Mouse (Mus musculus): ENCODE measurements around the gene Pnpla7. TPM values are rescaled to one million over a fixed set of nuclear protein-coding genes. Genes with fewer than 3 reads are reported as not detected.

Gene Pnpla7
- polyA plus RNA-seq, 1 experiment from 2014 or later, result 4.5 TPM

- Histone ChIP-seq H3K4me1 (peaks cover 22% of the 10 kb centered on the region), H3K4me3 (peak overlapping the region; percentile 83), H3K4me2 (peak overlapping the region; percentile 88), H3K27ac (peak overlapping the region; percentile 72; the same call in 1 of the 2 replicates), H3K27me3 (replicated peaks) (no peaks in the 10 kb centered on the region), H3K36me3 (replicated peaks) (peaks cover 17% of the 10 kb centered on the region), H3K9ac (peak overlapping the region; percentile 89), H3K9me3 (no peaks in the 10 kb centered on the region)
- peak; percentile 10; the same call in 1 of the 2 replicates for ATAC-seq (replicated peaks)
- WGBS, result 87% methylated on average over 21 of the region's 21 CpGs
Observed at GRCm38 (mm10) chr2:25055409-25056155, 79.7 kb downstream of the Pnpla7 start.

- no peak overlapping the region for H3K4me3 ChIP-seq
- no peaks in the 10 kb centered on the region for H3K27me3 ChIP-seq (replicated peaks)
- ATAC-seq (replicated peaks), result no peak
- no peak overlapping the region for H3K27ac ChIP-seq
- peaks cover 17% of the 10 kb centered on the region for H3K36me3 ChIP-seq (replicated peaks)
- no peaks in the 10 kb centered on the region for H3K9me3 ChIP-seq
- peaks cover 21% of the 10 kb centered on the region for H3K4me1 ChIP-seq
- H3K4me2 ChIP-seq, result no peak overlapping the region
- 90% methylated on average over 7 of the region's 7 CpGs for WGBS
- no peak overlapping the region for H3K9ac ChIP-seq
Observed at GRCm38 (mm10) chr2:25058926-25059325, 83.1 kb downstream of the Pnpla7 start.

GRCm38 (mm10) chr2:25063523-25063922 is 87.7 kb downstream of the Pnpla7 start:
- Histone ChIP-seq H3K27ac (no peak overlapping the region), H3K27me3 (replicated peaks) (no peaks in the 10 kb centered on the region), H3K9me3 (no peaks in the 10 kb centered on the region), H3K4me3 (no peak overlapping the region), H3K4me2 (no peak overlapping the region), H3K4me1 (no peaks in the 10 kb centered on the region), H3K9ac (no peak overlapping the region), H3K36me3 (replicated peaks) (peaks cover 14% of the 10 kb centered on the region)
- ATAC-seq (replicated peaks), result no peak
- WGBS, result 97% methylated on average over 5 of the region's 5 CpGs

- H3K4me1 ChIP-seq, result no peaks in the 10 kb centered on the region
- no peak overlapping the region for H3K4me2 ChIP-seq
- no peak overlapping the region for H3K4me3 ChIP-seq
- H3K9me3 ChIP-seq, result no peaks in the 10 kb centered on the region
- no peak for ATAC-seq (replicated peaks)
- 97% methylated on average over 1 of the region's 1 CpGs for WGBS
- H3K36me3 ChIP-seq (replicated peaks), result peaks cover 12% of the 10 kb centered on the region
- no peak overlapping the region for H3K9ac ChIP-seq
- no peaks in the 10 kb centered on the region for H3K27me3 ChIP-seq (replicated peaks)
- no peak overlapping the region for H3K27ac ChIP-seq
Observed at GRCm38 (mm10) chr2:25064285-25064684, 88.5 kb downstream of the Pnpla7 start.

GRCm38 (mm10) chr2:25065537-25065936 is 89.7 kb downstream of the Pnpla7 start:
- no peaks in the 10 kb centered on the region for H3K9me3 ChIP-seq
- no peak for ATAC-seq (replicated peaks)
- H3K4me1 ChIP-seq, result no peaks in the 10 kb centered on the region
- no peak overlapping the region for H3K4me3 ChIP-seq
- H3K27ac ChIP-seq, result no peak overlapping the region
- no peak overlapping the region for H3K9ac ChIP-seq
- no peaks in the 10 kb centered on the region for H3K27me3 ChIP-seq (replicated peaks)
- peaks cover under 1% of the 10 kb centered on the region; the same call in 1 of the 2 replicates for H3K36me3 ChIP-seq (replicated peaks)
- no peak overlapping the region for H3K4me2 ChIP-seq

- H3K27me3 ChIP-seq (replicated peaks), result no peaks in the 10 kb centered on the region
- no peak overlapping the region for H3K9ac ChIP-seq
- no peak overlapping the region for H3K27ac ChIP-seq
- no peak overlapping the region for H3K4me2 ChIP-seq
- ATAC-seq (replicated peaks), result no peak
- H3K9me3 ChIP-seq, result no peaks in the 10 kb centered on the region
- 85% methylated on average over 4 of the region's 4 CpGs for WGBS
- H3K36me3 ChIP-seq (replicated peaks), result no peaks in the 10 kb centered on the region
- no peaks in the 10 kb centered on the region for H3K4me1 ChIP-seq
- H3K4me3 ChIP-seq, result no peak overlapping the region
Observed at GRCm38 (mm10) chr2:25066552-25066951, 90.7 kb downstream of the Pnpla7 start.

- Histone ChIP-seq H3K36me3 (replicated peaks) (no peaks in the 10 kb centered on the region), H3K27me3 (replicated peaks) (no peaks in the 10 kb centered on the region), H3K9me3 (no peaks in the 10 kb centered on the region), H3K4me2 (no peak overlapping the region), H3K4me3 (no peak overlapping the region), H3K9ac (no peak overlapping the region), H3K4me1 (no peaks in the 10 kb centered on the region), H3K27ac (no peak overlapping the region)
- ATAC-seq (replicated peaks), result no peak
- 73% methylated on average over 4 of the region's 4 CpGs for WGBS
Observed at GRCm38 (mm10) chr2:25069537-25069936, 93.7 kb downstream of the Pnpla7 start.

- Histone ChIP-seq H3K4me3 (no peak overlapping the region), H3K36me3 (replicated peaks) (no peaks in the 10 kb centered on the region), H3K27me3 (replicated peaks) (no peaks in the 10 kb centered on the region), H3K4me1 (no peaks in the 10 kb centered on the region), H3K27ac (no peak overlapping the region), H3K9ac (no peak overlapping the region), H3K4me2 (no peak overlapping the region), H3K9me3 (no peaks in the 10 kb centered on the region)
- 94% methylated on average over 4 of the region's 4 CpGs for WGBS
- no peak for ATAC-seq (replicated peaks)
Observed at GRCm38 (mm10) chr2:25072398-25072797, 96.6 kb downstream of the Pnpla7 start.

GRCm38 (mm10) chr2:25075506-25075905 is 99.7 kb downstream of the Pnpla7 start:
- no peaks in the 10 kb centered on the region for H3K4me1 ChIP-seq
- H3K4me3 ChIP-seq, result no peak overlapping the region
- no peak overlapping the region for H3K4me2 ChIP-seq
- no peak overlapping the region for H3K27ac ChIP-seq
- H3K9me3 ChIP-seq, result no peaks in the 10 kb centered on the region
- 64% methylated on average over 4 of the region's 4 CpGs for WGBS
- H3K27me3 ChIP-seq (replicated peaks), result no peaks in the 10 kb centered on the region
- no peak for ATAC-seq (replicated peaks)
- no peak overlapping the region for H3K9ac ChIP-seq
- H3K36me3 ChIP-seq (replicated peaks), result no peaks in the 10 kb centered on the region

GRCm38 (mm10) chr2:25078967-25079366 is 103.1 kb downstream of the Pnpla7 start:
- no peaks in the 10 kb centered on the region for H3K9me3 ChIP-seq
- no peaks in the 10 kb centered on the region for H3K36me3 ChIP-seq (replicated peaks)
- H3K9ac ChIP-seq, result no peak overlapping the region
- H3K4me1 ChIP-seq, result no peaks in the 10 kb centered on the region
- WGBS, result 86% methylated on average over 1 of the region's 1 CpGs
- no peak overlapping the region for H3K4me2 ChIP-seq
- no peak for ATAC-seq (replicated peaks)
- no peak overlapping the region for H3K4me3 ChIP-seq
- no peaks in the 10 kb centered on the region for H3K27me3 ChIP-seq (replicated peaks)
- no peak overlapping the region for H3K27ac ChIP-seq

GRCm38 (mm10) chr2:25080076-25080475 is 104.2 kb downstream of the Pnpla7 start, which contains the start of gene Entpd8:
Gene Entpd8, plus strand, starts transcription at chr2:25080304.
- H3K27me3 ChIP-seq (replicated peaks), result no peaks in the 10 kb centered on the region
- H3K4me1 ChIP-seq, result no peaks in the 10 kb centered on the region
- H3K27ac ChIP-seq, result no peak within 1 kb of the TSS
- no peak for ATAC-seq (replicated peaks)
- H3K9me3 ChIP-seq, result no peaks in the 10 kb centered on the region
- no peak within 1 kb of the TSS for H3K4me3 ChIP-seq
- WGBS, result 65% methylated on average over 5 of the region's 5 CpGs
- H3K4me2 ChIP-seq, result no peak within 1 kb of the TSS
- H3K9ac ChIP-seq, result no peak within 1 kb of the TSS
- H3K36me3 ChIP-seq (replicated peaks), result no peaks in the 10 kb centered on the region

- Histone ChIP-seq H3K4me2 (no peak overlapping the region), H3K4me1 (no peaks in the 10 kb centered on the region), H3K36me3 (replicated peaks) (no peaks in the 10 kb centered on the region), H3K9me3 (no peaks in the 10 kb centered on the region), H3K9ac (no peak overlapping the region), H3K4me3 (no peak overlapping the region), H3K27ac (no peak overlapping the region), H3K27me3 (replicated peaks) (no peaks in the 10 kb centered on the region)
- 82% methylated on average over 4 of the region's 4 CpGs for WGBS
- no peak for ATAC-seq (replicated peaks)
Observed at GRCm38 (mm10) chr2:25083697-25084096, 107.9 kb downstream of the Pnpla7 start.

- H3K27ac ChIP-seq, result no peak overlapping the region
- no peaks in the 10 kb centered on the region for H3K36me3 ChIP-seq (replicated peaks)
- no peaks in the 10 kb centered on the region for H3K9me3 ChIP-seq
- no peaks in the 10 kb centered on the region for H3K4me1 ChIP-seq
- H3K4me3 ChIP-seq, result no peak overlapping the region
- H3K4me2 ChIP-seq, result no peak overlapping the region
- H3K27me3 ChIP-seq (replicated peaks), result no peaks in the 10 kb centered on the region
- no peak overlapping the region for H3K9ac ChIP-seq
- 84% methylated on average over 5 of the region's 5 CpGs for WGBS
- ATAC-seq (replicated peaks), result no peak
Observed at GRCm38 (mm10) chr2:25085571-25085970, 109.7 kb downstream of the Pnpla7 start.

Measured in midbrain, embryonic 15.5 days (tissue).